Mouse (Mus musculus) CD8-positive naive resting alpha-beta T cell, adult 57 days (primary cell): ENCODE measurements around the gene Actr3. TPM values are rescaled to one million over a fixed set of nuclear protein-coding genes. Genes with fewer than 3 reads are reported as not detected.

Experiments used
- total RNA-seq: library from RNA; stranded (reverse); gene quantifications from one replicate; pipeline ENCODE4 v1.2.4, GENCODE M21; 2023

Actr3 gene
- 504 TPM for total RNA-seq

DNA sequence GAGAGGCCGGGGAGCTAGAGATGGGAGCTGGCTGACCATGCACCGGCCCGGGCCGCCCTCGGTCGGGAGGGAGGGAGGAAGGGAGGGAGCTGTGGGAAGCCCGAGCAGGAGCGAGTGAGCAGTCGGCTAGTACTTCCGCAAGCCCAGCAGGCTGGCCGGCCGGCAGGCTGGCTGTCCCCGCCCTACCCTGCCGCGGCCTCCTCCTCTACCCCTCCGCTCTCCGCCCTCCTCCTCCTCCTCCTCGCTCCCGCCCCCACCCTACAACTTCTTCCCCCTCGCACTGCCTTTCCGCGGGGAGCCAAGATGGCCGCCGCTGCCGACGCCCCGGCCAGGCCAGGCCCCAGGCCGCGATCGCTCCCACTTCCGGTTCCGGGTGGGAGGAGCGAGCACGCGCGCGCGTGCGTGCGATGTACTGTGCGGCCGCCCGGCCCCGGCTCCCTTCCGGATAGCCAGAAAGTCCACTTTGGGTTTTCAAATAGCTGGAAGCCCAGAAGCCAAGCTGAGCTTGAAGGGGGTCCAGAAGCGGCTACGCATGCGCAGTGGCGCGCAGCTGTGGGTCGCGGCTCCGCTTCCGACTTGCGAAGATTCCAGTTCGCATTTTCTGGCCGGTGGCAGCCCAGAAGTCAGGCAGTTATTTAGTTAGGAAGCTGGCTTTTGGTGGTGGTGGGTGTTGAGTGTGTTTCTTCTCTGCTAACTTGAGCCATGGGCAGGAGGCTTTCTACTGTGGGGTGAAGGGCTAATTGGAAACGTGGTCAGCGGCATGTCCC, at the start of gene Actr3:
Gene Actr3, minus strand, starts transcription at position 359 of the 767 bp plus-strand sequence.

Other genes starting within 250 kb of the Actr3 start
- not detected for gene Slc35f5, start 124.9 kb upstream of the Actr3 start, total RNA-seq
- gene Gpr39, start 241.3 kb upstream of the Actr3 start, total RNA-seq: not detected